Mouse (Mus musculus) layer of hippocampus, adult 18-20 months (tissue): ENCODE measurements around the gene Ccdc177. TPM values are rescaled to one million over a fixed set of nuclear protein-coding genes. Genes with fewer than 3 reads are reported as not detected.

Source experiments
- DNase-seq, 2 experiments: peaks; one replicate each; pipeline ENCODE4 v3.0.0; 2022; ENCODE audit warnings: low spot score in 2 of 2
- total RNA-seq, 2 experiments: library from RNA; stranded (reverse); gene quantifications; 2 replicates each; pipeline ENCODE4 v1.2.3; 2021

Ccdc177 gene
- total RNA-seq, 2 experiments from 2014 or later = 16.2 to 16.3 TPM

DNA sequence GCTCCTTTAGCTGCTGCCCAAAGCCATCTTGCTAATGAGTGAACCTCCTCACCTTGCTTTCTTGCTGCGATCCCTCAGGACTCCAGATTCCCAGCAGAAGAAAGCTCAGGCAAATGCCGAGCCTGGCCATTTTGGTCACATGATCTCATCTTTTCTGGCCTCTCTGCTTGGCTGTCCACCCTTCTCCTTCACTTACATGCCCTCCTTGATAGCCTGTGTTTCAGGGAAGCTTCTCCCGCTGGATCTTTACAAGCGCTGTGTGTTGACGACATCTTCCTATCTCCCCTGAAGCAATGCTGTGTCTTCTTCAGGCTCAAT lies 23.2 kb downstream of the Ccdc177 start:
- no peak for DNase-seq

DNA sequence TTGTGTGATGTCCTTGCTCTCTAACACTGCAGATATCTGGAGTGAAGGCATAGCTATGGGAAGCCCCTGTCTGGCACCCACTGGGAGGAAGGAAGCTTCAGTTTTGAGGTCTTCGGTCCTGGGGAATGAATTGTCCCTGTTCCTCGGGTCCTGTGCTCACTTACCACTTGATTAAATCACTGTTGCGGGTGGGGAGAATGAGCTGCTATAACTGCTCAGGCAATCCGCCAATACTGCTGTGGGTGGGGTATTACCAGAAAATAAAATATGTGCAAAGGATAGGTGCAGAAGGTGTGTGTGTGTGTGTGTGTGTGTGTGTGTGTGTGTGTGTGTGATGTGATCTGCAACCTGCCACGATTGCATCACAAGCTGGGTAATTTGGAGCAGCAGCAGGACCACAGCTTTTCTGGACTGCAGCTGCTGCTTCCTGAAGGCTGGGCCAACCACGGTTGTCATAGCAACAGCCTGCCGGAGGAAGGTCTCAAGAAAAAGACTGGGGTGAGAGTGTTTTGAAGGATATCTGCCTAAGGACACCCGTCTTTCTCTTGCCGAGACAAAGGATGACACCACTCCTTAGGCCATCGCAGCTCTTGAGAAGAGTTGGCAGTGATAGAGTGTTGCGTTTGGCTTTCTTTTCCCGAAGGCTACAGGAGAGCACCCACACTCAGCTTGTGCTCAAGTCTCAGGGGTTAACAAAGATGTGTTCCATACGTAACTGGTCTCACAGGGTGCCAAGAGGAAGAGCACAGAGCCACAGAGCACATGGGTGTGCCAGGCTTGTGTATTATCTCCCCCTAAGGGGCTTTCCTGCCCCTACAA lies 23.8 kb downstream of the Ccdc177 start:
- peak; percentile 65 to 76 for DNase-seq

DNA sequence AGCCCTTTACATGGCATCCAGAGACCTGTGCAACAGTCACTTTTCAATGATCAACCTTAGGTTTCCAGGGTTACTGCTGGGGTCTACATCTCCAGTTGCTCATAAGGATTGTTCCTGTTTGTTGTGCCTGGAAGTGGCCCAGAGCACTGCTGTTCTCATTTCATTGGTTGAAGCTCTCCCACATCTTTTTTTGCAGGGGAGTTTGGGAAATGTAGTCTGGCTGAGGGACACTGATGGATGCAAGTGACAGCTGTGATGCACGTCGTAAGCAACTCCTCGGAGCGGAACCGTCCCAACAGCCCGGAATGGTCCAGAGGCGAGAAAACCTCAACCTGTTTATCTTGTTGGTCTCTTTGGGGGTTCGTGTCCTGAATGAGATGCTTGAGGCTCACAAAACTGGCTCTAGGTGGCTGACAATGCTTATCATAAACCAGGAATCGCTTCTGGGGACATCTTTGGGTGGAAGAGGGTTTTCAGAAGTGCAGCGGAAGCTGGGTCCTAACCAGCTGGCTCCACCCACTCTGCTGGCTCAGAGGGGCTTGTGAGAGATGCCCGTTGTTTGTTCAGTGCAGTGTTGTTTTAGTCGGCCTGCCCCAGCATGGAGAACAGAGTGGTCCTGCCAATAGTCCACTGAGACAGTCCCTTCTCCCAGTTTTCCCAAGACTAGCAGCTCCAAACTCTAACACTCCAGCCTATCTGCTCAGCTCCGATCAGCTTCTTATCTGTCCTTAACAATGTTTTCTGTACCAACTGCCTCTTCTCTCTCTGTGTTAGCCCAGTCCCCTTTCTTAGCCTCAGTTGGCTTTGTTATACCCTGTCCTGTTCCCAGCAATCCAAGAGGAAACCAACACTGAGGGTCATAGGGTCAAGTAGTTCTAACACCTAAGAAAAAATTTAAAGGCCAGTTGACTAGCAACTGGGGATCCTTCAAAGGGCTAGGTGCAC lies 25.7 kb downstream of the Ccdc177 start:
- DNase-seq = peak in 1 of 2 experiments; percentile 60

DNA sequence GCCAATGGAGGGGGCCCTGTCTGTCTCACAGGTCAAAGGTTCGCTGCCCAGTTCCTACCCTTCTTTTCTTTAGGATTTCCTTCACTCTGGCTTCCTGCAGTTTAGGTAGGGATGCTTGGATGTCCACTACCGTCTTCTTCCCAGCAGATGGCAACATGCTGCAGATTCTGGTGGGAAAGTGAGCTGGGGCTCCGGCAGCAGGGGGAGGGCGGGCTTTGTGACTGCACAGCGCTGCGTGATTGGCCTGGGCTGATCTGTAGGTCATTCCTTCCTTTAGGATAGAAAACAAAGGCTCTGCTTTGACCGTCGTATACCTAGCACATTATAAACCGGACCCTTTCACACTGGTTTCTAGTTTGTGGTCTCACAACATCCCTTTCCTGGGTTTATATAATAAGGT lies 29.9 kb downstream of the Ccdc177 start:
- peak; percentile 59 to 78 for DNase-seq

DNA sequence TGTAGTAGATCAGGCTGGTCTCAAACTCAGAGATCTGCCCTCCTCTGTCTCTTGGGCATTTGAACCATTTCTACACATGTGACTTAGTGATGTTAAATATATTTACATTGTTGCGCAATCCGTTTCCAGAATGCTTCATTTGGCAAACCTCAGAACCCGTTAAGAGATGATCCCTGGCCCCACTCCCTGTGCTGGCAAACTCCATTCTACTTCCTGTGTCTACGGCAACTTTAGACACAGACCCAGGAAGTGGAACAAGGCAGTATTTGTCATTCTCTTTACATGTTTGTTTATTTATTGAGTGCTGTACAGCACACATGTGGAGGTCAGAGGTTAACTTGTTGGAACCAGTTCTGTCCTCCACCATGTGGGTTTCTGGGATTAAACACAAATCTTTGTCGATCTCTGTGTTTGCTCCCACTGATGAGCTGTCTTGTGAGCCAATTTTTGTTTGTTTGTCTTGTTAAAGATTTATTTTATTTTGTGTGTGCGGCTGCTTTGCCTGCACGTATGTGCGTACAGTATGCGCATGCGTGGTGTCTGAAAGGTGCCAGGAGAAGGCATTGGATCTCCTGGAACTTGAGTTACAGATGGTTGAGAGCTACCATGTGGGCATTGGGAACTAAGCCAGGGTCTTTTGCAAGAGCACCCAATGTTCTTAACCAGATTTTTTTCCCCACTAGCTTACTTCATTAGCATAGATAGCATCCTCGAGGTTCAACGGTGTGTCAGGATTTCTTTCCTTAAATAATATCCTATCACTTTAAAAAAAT lies 30.5 kb downstream of the Ccdc177 start:
- DNase-seq = peak; percentile 64 to 80

DNA sequence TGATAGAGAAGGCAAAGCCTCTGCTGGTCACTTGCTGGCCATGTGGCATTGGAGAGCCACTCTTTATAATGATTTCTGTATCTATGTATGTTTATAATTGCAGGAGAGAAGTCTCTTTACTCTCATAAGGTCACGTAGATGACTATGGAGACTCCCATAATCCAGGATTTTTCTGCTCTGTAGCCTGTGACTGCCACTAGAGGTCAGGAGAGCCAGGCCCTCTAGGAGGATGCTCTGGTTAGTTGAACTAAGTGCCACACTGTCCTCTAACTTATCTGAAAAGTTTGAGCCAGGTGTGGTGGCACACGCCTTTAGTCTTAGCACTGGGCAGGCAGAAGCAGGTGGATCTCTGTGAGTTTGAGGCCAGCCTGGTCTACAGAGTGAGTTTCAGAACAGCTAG lies 31.7 kb downstream of the Ccdc177 start:
- DNase-seq = no peak

DNA sequence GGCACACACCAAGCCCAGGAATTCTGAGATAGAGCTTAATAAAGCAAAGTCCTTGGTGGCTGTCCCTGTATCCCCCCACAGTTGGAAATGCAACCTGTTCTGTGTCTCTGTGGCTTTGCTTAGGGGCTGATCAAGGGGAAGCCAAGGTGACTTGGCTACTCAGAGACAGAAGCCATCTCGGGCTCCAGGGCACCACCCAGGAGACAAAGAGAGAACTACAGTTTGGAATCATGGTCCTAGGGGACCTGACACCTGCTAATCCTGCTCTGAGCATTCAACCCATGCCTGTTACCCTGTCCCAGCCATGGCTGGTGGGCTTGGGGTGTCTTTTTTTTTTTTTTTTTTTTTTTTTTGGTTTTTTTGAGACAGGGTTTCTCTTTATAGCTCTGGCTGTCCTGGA lies 32.3 kb downstream of the Ccdc177 start:
- DNase-seq = no peak

DNA sequence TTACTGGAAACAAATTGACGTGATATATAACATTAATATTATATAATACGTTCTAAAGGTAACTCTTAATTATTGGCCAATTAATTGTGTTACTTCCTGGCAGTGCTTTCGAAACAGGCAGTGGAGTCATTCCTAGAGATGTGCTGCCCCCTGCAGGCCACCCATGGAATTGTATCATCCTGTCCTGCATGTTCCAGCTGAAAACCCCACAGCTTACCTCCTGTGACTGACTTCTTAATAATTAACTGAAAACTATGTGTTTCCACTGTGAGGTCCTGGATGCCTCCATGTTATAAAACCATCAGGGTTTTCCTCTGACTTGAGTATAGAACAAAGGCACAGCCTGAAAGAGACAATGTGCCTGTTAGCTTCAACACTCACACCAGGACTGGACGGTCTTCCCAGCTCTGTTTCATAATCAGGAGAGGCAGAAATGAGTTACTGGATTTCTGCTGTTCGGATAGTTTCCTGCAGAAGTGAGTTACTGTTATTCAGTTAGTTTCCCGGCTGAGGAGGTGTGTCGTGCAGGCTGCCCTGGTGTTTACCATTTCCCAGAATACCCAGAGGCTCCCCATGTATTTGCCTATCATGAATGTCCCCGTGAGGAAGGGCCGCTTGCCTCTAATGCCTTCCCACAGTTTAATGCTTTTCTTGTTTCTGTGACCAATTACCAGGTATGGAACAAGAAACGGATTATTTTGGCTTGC lies 35.5 kb downstream of the Ccdc177 start:
- DNase-seq = peak; percentile 74 to 93

DNA sequence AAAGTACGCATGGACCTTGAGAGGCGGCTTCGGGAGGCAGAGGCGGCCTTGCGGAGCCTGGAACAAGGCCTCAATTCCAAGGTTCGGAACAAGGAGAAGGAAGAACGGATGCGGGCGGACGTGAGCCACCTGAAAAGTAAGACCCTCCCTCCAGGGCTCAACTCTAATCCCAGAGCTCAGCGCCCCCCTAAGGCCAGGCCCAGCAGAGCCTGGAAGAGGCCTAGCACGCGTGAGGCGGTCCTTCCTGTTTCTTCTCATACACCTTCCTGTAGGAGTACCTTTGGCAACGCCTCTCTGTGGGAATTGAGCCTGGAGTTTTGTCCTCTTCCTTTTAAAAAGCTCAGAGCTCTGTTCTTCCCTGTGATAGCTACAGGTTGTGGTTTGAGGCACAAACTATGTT lies 39.0 kb downstream of the Ccdc177 start:
- DNase-seq = no peak

DNA sequence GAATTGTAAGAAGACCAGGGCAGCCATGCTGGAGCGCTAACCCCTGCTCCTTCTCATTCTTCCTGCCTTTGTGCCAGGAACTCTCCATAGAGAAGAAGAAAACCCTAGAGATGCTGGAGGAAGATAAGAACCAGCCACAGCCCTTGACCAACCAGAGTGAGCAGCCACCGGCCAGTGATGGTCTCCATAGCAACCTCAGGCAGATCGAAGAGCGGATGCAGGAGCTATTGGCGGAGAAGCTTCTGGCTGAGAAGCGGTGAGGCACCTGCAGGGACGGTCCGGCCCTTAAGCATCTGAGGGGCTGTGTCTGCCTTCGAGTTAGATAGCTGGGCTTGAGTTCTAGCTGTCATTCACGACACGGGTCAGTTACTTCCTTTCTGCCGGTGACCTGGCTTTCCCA lies 40.0 kb downstream of the Ccdc177 start:
- DNase-seq = no peak

DNA sequence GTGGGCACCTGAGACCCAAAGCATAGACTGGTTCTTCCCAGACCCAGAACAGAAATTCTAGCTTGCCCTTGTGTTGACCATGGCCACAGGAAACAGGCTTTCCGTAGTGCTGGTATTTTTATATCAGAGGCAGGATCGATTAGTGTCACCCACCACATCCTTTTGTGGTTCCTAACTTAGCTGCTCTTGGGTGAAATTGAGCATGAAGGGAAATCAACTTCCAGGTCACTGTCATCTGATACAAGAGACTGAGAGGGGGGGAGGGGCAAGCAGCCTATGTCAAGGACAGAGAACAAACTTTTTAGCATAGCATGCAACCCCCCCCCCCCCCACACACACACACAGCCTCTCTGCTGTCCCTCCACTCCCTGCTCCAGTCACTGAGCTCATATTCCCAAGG lies 41.3 kb downstream of the Ccdc177 start:
- DNase-seq = no peak

DNA sequence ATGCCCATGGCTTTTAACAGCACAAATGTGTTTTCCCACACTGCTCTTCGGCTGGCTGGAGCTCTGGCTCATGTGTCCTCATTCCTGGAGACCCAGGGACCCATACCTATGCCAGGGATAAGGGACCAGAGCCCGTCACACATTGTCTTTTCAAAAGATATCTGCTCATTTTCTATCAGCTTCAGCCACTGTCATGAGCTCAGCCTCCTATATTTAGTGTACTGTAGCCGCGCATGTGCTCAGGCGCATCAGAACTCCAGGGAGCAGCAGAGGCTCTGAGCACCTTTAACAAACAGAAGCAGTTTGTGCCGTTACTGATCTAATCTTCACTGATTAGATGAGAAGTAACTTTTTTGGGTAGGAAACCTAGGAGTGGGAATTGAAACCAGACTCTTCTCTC lies 44.6 kb downstream of the Ccdc177 start:
- no peak for DNase-seq

DNA sequence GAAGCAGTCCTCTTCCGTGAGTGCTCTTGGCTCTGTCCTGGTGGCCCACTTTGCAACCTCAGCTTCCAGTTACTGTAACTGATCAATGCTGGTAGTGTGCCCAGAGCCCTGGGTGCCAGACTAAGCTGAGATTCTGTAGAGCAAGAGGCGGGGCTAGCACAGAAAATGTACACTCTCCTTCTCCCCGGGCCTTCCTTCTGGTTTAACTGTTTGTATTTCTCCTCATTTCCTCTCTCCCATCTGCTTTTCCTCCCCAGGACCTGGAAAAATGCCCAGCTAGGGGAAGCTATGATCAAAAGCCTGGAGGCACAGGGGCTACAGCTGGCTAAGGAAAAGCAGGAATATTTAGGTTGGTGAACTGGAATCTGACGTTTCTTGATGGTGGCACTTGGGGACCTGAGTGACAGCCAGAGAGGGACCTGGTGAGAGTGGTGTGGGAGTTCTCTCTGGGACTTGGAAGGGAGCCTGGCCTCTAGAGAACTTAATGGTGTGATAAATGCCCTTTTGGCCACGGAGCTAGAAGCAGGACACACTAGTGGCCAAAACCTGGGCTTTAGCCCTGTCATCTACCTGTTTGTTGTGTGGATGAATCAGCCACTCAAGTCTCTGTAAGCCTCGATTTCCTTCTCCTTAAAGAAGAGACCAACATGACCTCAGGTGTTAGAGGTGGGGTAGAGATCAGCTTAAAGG lies 53.4 kb downstream of the Ccdc177 start:
- DNase-seq = peak in 1 of 2 experiments; percentile 31

DNA sequence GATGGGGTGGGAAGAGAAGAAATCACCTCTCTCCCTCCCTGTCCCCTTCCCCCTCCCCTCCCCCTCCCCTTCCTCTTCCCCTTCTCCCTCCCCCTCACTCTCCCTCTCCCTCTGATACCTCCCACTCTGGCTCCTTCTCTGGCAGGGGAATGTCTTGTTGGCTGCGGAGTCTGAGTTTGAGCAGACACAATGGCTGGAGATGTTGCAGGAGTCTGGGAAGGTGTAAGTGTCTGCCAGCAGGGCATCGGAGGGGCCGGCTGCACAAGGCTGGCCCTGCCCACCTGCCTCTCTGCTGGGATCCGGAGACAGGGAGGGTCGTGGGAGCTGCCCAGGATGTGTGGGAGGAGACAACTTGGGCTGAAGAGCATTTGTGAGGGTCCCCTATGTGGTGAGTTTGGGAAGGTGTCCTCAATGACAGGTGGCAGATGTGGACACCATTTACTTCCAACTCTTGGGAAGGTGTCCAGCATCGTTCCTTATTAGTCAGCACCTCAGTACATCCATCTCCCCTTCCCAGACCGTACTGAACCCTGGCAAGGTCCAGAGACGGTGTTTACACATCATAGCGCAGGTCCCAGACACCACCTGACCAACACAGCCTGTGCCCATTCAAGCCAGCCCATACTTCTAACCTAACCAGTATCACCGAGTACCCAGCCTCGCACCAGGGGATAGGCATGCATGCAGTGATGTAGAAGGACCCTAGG lies 54.1 kb downstream of the Ccdc177 start:
- DNase-seq = no peak

Other genes starting within 250 kb of the Ccdc177 start
- 100 to 1,000 TPM; 192 to 196 TPM for gene Galnt16, start 242.4 kb downstream of the Ccdc177 start, total RNA-seq
- 10 to 100 TPM; 37.6 to 40.6 TPM for gene Slc39a9, start 116.8 kb downstream of the Ccdc177 start, total RNA-seq
- 10 to 100 TPM; 29.9 to 34.3 TPM for gene Erh, start 116.3 kb downstream of the Ccdc177 start, total RNA-seq
- 1 to 10 TPM; 5.7 to 8.3 TPM for gene Plekhd1, start 68.1 kb downstream of the Ccdc177 start, total RNA-seq
- gene Susd6, start 29.8 kb upstream of the Ccdc177 start, total RNA-seq = 10 to 100 TPM; 64.0 to 76.3 TPM
- 100 to 1,000 TPM; 278 to 306 TPM for gene Srsf5, start 184.8 kb upstream of the Ccdc177 start, total RNA-seq
- gene Slc10a1, start 208.0 kb upstream of the Ccdc177 start, total RNA-seq = not detected